Mouse (Mus musculus) thymus, postnatal 4 days (tissue): ENCODE results near the gene Tmem132d.
"Not testable (repeated sequence)": the region's sequence is repeated elsewhere in the genome, so short reads cannot be mapped to it uniquely, and the experiment has no call there.

Experiments used
- DNase-seq: peaks from one replicate; pipeline ENCODE4 v3.0.0; 2021

The Tmem132d gene

DNA sequence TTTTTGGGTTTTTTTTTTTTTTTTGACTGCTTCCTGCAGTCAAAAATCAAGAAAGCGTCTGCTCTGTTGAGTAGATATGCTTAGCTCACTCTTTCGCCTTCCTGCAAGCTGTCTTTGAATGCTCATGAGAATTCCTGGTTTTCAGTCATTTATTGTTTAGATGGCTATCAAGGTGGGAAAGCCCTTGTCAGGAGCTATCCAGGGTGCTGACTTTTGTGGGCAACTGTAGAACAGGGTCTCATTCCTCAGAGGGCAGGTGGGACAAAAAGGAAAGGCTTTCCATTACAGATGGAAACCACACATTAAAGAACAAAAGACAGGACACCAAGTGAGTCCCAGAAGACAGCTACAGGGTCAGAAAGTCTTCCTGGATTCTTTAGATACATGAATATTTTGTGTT, 360.3 kb downstream of the Tmem132d start:
- no peak for DNase-seq

DNA sequence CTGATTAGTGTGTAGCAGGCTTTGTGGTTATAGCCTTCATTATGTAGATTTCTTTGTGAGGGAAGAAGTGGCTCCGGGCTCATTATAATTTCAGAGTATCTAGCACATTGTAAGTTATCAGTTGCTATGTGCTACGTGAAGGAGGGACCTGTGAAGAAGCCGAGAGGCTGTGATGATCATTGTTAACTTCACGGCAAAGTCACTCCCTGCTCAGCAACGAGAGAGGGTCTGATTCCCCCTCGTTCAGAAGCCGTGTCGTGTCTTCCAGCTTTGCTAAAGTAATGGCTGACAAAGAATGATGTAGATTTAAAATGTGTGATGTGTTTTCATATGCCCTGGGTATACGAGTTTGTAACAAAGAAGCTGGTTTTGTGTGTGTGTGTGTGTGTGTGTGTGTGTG, 391.1 kb downstream of the Tmem132d start:
- no peak for DNase-seq

DNA sequence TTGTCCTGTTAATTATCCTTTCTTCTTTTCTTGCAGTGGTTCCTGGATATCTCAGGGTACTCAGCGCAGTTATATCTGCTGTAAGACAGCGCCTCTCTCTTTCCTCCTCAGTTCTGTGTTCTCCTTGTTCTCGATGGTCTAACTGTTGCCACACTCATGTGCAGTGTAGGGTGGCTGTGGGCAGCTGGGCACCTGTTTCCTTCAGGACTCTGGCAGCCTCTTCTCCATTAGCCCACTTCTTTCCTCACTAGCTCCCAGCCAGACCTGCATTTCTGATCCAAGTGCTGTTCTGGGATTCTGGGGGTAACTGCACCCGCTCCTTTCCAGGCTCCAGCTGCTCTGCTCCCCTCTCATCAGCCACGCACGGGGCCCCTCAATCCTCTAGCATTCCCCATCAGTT, 392.8 kb downstream of the Tmem132d start:
- no peak for DNase-seq

DNA sequence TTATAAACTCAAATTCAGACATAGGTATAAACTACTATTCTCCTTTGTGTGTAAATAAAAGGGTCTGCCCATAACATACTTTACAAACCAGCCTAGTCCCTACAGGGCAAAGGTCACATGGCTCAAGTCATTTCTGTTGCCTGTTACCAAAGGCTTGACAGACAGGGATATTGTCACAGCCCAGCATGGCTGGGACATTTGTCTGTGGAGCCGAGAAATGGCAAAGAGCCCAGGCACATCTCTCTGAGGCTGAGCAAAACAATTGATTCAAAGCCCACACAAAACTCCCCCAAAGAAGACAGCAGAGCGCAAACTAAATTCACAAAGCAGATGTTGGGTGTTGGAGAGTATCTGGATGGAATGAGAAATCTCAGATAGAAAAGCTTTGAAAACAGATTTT, 405.8 kb downstream of the Tmem132d start:
- no peak for DNase-seq

GRCm38 (mm10) chr5:128004666-128005065, 428.2 kb downstream of the Tmem132d start:
- no peak for DNase-seq

- no peak for DNase-seq
Measured at GRCm38 (mm10) chr5:127996526-127997245, 436.2 kb downstream of the Tmem132d start.

GRCm38 (mm10) chr5:127993460-127993859, 439.4 kb downstream of the Tmem132d start:
- DNase-seq = no peak

GRCm38 (mm10) chr5:127990826-127991225, 442.1 kb downstream of the Tmem132d start:
- no peak for DNase-seq

DNA sequence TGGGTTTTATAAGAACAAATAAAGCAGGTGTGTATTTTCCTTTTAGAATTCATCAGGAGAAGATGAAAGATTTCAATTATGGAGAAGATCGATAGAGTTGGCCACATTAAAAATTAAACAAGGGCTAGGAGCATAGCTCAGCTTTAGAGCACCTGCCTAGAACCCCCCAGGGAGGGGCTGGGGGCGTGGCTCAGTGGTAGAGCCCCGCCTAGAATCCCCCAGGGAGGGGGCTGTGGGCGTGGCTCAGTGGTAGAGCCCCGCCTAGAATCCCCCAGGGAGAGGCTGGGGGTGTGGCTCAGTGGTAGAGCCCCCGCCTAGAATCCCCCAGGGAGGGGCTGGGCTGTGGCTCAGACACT, 452.9 kb downstream of the Tmem132d start:
- not testable (repeated sequence) for DNase-seq

DNA sequence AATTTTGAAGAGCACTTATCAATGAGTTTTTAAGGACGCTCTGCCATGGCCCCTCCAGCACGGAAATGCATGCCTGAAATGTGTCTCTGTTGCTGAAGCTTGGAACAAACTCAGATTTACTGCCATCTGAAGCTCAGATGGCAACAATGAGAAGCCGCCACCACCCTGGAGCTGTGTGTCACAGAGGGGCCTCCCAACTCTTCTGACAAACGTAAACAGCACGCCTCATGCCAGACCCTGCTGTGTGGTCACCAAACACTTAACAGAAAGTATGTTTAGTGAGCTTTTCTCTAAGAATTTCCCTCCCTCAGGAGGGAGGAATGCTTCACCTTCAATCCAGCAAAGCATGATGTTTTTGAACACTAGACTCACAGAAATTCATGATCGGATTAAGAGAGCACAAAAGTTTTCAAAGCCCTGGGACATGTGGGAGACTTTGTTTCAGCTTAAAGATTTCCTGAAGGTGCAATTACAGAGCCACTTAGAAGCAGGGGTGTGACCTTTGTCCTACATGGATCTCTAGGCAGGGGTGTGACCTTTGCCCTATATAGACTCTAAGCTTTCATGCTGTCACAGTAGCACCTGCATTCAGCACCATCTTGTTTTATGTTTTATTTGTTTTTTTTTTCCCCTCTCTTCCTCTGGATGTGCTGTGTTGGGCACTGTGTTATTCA, 453.4 kb downstream of the Tmem132d start:
- DNase-seq = no peak

- no peak for DNase-seq
Measured at GRCm38 (mm10) chr5:127976661-127977060, 456.2 kb downstream of the Tmem132d start.

DNA sequence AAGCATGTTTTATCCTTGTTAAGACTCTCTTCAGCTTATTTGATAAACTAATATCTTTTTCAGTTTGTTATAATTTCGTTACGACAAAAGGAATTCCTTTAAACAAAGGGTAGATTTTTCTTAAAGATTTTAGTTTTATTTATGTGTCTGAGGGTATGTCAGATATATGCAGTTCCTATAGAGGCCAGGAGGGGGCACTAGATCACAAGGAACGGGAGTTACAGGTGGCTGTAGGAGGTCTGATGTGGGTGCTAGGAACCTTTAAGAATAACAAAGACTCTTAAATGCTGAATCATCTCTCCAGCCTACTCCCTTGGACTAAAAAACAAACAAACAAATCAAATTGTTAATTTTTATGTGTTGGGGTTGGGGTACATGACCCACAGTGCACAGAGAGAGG, 467.2 kb downstream of the Tmem132d start:
- no peak for DNase-seq

DNA sequence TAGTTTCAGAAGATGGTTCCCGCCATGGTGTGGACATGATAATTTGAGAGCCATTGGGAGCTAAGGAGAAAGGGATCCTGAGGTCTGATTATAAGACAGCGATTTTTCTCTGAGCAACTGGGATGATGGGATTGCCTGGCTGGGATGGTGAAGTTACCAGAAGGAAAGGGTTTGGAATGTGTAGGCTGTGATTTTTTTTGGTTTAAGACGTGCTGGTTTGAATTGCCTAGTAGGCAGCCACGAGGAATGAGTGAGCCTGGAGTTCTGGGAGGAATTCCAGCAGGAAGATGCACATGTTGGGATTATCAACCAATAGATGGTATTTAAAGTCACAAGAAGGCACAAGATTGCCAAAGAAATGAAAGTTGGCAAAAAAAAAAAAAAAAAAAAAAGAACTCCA, 470.2 kb downstream of the Tmem132d start:
- DNase-seq = no peak

DNA sequence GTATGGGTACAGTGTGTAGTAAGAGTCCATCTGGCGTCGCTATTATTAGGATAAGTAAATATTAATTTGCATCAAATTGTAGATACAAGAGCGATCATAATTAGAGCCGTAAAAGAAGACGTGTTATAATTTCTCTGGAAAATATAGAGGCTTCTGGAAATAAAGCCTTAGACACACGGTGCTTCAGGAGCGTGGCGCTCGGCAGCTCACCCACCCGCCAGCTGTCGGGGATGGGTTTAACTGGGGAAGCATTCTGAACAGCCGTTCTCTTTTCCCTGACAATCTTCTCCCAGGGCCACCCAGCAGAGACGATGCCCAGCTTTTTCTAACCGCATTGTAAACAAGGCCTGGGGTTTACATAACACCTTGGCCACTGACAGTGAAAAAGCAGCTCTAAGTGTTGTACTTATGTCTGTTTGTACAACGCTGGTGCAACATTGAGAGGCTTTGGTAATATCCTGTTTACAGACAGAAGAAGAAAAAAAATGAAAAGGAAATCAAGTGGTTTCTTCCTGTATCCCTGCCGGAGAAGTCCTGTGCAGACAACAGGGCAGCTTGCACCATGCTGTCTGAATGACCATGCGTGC, 476.3 kb downstream of the Tmem132d start:
- no peak for DNase-seq

- no peak for DNase-seq
Measured at GRCm38 (mm10) chr5:127954231-127954790, 478.6 kb downstream of the Tmem132d start.

GRCm38 (mm10) chr5:127952800-127953199, 480.1 kb downstream of the Tmem132d start:
- DNase-seq = no peak

DNA sequence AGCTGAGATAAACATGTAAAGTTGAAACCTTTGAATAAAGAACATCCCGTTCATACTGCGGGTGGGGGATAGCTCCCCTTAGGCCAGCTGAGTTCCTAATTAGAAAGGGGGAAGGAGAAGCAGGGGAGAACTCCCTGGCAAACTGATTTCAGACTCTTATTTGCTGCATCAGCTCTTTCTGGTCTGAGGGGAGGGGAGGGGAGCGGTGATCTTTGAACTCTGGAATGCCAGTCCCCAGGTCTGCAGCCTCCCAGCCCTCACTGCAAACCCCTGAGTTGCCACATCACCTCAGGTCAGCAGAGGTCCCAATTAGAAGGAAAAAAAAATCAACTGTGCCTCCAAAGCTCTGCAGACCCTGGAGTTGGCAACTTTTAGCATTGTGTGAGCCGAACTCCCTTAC, 482.3 kb downstream of the Tmem132d start:
- DNase-seq = no peak

DNA sequence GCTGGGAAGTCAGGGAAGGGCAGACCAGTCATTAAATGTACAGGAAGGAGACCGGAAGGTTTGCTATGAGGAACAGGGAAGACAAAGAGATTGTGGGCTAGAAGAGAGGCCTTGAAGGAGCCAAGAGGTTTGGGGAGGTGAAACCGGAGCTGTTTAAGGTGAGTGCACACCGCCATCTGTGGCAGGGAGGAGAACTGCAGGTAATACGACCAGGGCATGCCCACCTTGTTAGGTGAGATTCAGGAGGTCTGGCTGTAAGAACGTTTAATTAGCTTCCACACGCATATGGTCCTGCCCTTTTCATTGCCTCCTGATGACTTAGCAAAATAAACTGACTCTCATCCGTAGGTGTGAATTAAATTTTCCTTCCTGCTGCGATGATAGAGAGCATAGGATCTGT, 485.6 kb downstream of the Tmem132d start:
- peak; percentile 10 for DNase-seq

DNA sequence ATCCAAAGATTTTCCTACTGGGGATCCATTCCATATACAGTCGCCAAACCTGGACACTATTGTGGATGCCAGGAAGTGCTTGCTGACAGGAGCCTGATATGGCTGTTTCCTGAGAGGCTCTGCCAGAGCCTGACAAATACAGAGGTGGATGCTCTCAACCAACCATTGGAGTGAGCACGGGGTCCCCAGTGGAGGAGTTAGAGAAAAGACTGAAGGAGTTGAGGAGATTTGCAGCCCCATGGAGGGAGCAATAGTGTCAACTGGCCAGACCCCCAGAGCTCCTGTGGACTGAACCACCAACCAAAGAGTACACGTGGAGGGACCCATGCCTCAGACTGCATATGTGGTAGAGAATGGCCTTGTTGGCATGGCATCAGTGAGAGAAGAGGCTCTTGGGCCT, 490.7 kb downstream of the Tmem132d start:
- DNase-seq = not testable (repeated sequence)

DNA sequence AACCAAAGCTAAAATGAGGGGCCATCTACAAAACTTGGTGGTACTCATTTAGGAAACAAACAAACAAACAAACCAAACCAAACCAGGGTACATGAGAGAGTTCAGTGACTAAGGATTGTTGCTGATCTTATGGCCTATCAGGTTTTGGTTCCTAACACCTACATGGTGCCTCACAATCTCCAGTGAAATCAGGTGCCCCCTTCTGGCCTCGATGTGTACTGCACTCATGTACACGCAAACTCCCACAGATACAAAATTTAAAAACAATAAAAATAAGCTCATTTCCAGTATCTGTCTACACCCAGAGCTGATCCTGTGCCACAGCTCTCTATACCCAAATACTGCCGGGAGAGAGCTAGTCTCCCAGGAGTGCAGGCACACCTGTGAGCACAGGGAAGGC, 495.0 kb downstream of the Tmem132d start:
- DNase-seq = peak; percentile 9

DNA sequence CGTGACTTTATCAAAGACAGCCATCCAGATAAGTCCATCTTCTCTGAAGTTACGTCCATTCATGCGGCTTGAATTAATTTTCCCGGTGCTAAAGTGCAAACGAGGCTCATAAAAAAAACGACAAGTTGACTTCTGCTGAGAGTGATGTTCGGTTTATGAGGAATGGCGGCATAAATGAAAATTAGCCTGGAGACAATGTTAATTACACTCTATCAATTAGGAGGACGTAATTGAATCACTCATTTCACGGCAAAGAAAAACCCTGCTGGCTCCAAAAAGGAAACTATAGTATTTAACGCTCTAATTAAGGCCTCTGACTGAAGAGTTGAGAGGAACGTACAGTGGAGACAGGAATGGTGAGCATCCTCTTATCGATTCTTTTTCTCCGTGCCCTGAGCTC, 503.2 kb downstream of the Tmem132d start:
- DNase-seq = no peak

GRCm38 (mm10) chr5:127926686-127927085, 506.2 kb downstream of the Tmem132d start:
- no peak for DNase-seq

DNA sequence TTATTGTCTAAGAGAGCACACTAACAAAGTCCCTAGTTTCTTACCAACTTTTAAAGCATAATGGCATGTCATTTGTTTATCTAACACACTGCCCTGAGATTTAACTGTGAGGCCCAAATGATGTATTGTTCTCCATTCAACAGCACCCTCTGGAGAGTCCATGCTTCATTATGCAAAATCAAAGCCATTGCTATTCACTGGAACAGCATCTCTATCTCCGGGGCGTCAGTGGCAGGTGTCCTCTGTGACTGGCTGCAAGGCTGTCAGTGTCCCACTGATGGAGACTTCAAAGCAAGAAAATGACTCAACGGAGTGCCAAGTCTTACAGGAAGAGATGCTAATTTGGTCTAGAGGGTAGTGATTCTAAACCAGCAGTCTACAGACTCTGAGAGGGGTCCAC, 508.8 kb downstream of the Tmem132d start:
- DNase-seq = no peak

GRCm38 (mm10) chr5:127919171-127919570, 513.7 kb downstream of the Tmem132d start:
- DNase-seq = no peak
